Mouse (Mus musculus) right cerebral cortex, postnatal 36 days (tissue): ENCODE measurements around the gene Gm26602.

Source experiments
- DNase-seq, 2 experiments: peaks; one replicate each; pipeline ENCODE4 v3.0.0; 2022; ENCODE audit warnings: low spot score in 2 of 2, mixed read lengths in 1 of 2

Gene Gm26602

DNA sequence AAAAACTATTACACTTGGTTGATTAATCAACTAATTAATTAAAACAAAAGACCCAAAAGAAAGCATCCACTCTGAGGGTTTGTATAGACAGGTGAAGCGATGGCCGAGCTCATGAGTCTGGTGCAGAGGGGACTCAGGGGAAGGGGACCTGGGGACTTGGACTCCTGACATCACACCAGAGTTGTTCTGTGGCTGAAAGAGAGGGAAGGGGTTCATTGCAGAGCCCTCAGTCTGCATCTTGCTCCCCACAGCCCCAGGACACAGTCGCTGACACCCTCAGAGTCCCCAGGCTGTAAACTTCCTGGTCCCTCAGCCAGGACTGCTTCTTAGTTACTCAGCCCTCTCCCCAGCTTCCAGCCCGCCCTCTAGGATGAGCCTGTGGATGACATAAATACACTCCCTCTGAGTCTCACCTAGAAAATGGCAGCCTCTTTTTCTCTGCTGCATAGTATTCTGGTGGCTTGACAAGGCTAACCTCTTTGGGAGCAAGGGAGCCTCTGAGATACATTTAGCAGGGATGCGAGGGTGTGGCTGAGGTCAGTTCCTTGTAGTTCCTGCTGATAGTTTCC is 7.0 kb downstream of the Gm26602 start:
- DNase-seq = no peak

DNA sequence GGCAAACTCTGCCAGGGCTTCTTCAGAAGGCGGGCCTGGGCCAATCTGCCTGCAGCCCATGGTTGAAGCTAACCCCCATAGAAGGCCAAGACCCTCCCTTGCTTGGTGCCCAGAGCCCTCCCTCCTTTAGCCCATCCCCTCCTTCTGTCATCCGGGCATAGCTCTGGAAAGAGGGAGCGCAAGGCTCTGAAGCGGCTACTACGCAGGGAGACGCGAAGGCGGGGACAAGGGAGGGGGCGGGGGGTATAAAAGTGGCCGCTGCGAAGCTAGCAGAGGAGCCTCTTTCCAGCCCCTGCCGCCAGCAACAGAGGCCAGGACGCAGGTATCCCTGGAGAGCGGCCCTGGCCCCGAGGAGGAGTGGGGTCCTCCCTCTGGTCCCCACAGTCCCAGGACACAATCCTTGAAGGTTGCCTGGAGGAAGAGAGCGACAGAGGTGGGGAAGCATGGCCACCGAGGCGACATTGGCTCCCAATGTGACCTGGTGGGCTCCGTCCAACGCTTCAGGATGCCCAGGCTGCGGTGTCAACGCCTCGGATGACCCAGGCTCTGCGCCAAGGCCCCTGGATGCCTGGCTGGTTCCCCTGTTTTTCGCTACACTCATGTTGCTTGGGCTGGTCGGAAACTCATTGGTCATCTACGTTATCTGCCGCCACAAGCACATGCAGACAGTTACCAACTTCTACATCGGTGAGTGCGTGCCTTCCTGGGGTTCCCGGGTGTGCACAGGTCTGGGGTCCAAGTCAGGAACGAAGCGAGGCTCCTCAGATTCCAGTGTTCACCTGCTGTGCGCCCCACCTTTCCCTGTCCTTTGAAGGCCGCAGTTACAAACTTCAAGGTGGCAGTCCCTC is 7.8 kb downstream of the Gm26602 start:
- no peak for DNase-seq

- DNase-seq = no peak
Measured at GRCm38 (mm10) chr10:79919251-79919849, 8.7 kb downstream of the Gm26602 start.

GRCm38 (mm10) chr10:79920056-79920890 is 9.6 kb downstream of the Gm26602 start:
- DNase-seq = no peak

DNA sequence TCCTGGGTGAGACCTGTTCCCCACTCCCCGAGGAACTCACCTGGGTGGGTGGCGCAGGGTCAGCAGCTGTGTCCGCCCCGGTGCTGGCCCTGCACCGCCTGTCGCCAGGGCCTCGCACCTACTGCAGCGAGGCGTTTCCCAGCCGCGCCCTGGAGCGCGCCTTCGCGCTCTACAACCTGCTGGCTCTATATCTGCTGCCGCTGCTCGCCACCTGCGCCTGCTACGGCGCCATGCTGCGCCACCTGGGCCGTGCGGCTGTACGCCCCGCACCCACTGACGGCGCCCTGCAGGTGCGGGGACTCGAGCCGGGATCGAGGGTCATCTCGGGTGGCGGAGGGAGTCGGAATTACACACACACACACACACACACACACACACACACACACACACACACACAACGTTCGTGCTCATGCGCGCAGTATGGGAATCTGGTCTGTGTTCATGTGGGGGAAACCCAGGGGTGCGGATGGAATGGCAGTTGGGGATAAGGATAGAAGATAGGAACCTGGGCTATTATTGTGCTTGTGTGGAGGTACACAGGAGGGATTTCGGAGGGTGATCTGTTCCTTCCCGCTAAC is 10.4 kb downstream of the Gm26602 start, which contains the start of gene R3hdm4:
Gene R3hdm4 (minus strand): TSS at position 251 of the 578 bp plus-strand sequence.
- DNase-seq = no peak

DNA sequence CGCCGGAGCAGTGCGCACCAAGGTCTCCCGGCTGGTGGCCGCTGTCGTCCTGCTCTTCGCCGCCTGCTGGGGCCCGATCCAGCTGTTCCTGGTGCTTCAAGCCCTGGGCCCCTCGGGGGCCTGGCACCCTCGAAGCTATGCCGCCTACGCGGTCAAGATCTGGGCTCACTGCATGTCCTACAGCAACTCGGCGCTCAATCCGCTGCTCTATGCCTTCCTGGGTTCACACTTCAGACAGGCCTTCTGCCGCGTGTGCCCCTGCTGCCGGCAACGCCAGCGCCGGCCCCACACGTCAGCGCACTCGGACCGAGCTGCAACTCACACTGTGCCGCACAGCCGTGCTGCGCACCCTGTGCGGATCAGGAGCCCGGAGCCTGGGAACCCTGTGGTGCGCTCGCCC is 10.9 kb downstream of the Gm26602 start:
- DNase-seq = no peak

GRCm38 (mm10) chr10:79924998-79925784 is 14.5 kb downstream of the Gm26602 start:
- peak; percentile 85 to 89 for DNase-seq

DNA sequence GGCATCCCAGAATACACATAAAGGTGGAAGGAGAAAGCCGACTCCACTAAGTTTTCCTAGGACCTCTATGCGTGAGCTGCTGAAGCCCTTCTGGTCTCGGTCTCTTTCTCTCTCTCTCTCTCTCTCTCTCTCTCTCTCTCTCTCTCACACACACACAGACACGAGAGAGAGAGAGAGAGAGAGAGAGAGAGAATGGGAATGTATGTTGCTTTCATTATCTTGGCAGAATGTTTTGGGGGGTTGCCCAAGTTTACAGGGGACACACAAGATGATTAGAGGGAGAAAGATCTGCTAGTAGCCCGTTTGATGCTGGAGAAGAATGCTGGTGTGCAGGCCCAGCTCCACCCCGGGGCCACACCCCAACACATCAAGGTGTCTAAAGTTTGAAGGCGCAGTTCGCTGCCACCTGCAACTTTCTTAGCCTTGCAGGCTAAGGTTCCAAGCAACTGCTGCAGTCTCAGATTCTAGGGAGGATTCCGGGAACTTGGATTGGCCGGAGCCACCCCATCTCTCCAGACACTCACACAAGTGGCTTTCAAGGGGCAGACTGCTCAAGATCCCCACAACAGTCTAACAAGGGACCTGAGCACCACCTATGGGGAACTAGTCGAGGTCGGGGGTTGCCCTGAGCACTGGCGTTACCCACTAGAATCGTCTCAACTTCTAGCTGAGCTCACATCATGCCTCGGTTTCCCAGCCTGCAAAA is 15.3 kb downstream of the Gm26602 start:
- DNase-seq = no peak

DNA sequence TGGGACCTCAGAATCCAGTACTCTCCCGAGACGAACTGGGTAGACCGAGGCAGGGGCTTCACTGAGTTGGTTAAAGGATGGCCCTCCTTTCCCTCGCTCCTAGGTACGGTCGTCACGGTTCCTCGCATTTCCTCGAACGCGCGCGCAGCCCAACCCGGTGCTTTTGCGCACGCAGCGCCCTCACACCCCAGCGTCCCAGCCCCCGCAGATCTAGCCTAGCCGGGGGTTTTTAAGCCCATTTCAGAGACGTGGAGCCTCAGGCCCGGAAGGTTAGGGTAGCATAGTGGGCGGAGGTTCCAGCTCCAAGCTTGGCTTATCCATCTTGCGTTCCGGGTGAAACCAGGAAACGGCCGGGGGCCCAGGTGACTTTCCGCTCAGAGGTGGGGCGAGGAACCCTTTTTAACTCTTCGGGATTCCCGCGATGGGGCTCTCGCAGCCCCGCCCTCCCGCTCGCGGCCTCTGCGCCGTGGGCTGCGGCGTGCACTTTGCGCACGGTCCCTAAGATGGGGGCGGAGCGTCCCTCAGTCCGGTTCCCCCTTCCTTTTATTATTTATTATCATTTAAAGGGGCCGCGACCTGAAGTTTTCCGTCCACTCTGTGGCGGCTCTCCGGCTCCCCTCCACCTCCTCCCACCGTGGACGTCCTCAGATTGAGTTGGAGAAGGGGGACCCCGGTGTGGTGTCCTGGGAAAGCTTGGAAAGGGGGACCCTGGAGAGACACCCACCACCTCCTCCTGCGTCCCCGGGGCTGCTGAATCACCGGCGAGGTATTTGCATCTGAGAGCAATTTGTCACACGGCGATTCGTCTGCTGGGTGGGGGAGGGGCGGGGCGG is 16.1 kb downstream of the Gm26602 start, which contains the start of gene Arid3a:
Gene Arid3a (plus strand): TSS at position 553 of the 833 bp plus-strand sequence.
- DNase-seq = peak; percentile 77 to 83

- DNase-seq = no peak
Measured at GRCm38 (mm10) chr10:79927324-79928029, 16.8 kb downstream of the Gm26602 start.

DNA sequence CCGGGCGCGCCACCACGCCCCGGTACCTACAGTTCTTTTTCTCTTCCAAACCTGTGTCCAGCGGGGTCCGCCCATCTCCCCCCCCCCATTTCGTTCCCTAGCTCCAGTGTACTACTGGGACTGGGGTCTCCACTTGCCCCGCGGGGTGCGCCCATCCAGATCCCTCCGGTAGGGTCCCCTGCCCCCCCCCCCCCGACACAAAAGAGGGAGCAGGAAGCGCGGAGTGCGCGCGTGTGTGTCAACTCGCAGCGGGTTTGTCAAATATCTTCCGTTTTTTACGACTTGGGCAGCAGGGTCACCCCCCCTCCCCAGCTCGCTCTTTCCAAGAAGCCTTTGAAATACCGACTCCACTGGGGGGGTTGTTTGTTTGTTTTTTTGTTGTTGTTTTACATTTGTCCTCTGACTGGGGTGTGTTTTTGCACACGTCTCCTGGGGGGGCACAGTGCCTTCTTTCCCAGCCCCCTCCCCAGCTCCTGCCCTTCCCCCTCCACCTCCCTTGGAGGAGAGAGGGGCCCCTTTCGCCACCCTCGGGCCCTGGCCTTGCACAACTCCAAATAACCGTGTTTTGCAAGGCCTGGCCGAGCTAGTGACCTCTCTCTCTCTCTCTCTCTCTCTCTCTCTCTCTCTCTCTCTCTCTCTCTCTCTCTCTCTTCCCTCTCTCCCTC is 17.5 kb downstream of the Gm26602 start:
- no peak for DNase-seq

- no peak for DNase-seq
Measured at GRCm38 (mm10) chr10:79928907-79929701, 18.4 kb downstream of the Gm26602 start.

- no peak for DNase-seq
Measured at GRCm38 (mm10) chr10:79929967-79930825, 19.5 kb downstream of the Gm26602 start.

GRCm38 (mm10) chr10:79930826-79931186 is 20.1 kb downstream of the Gm26602 start:
- no peak for DNase-seq

GRCm38 (mm10) chr10:79931797-79932196 is 21.1 kb downstream of the Gm26602 start:
- DNase-seq = no peak

- DNase-seq = no peak
Measured at GRCm38 (mm10) chr10:79932736-79933135, 22.1 kb downstream of the Gm26602 start.
